Mouse (Mus musculus) ES-Bruce4 (cell line): ENCODE results near the gene Coa3.

ENCODE experiments used
- EP300 ChIP-seq: IDR thresholded peaks from 2 replicates; pipeline ENCODE4 v1.6.1; 2011; ENCODE audit warnings: low read depth, low read length; ENCODE audit not compliant: insufficient read depth
- POLR2A ChIP-seq: IDR thresholded peaks from one replicate; pipeline ENCODE4 v1.8.1; 2011; ENCODE audit warnings: low read length; ENCODE audit not compliant: insufficient read depth

DNA sequence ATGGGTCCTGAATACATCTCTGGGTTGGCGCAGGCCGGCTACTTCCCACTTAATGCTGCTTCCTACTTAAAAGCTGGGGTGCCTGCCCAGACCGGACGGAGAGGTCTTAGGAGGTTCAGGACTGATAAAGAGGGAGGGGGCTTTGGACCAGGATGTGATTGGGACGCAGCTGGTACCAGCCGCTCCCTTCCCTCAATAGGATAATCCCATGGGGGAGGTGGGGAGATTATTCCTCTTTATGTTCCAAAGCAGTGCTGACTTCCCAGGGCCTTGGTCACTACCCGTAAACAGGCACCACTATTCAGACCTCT lies 32.3 kb downstream of the Coa3 start:
- no peak for TF ChIP-seq EP300
- no peak for TF ChIP-seq POLR2A
